Mouse (Mus musculus): ENCODE data around the gene Supt6. TPM values are rescaled to one million over a fixed set of nuclear protein-coding genes. Genes with fewer than 3 reads are reported as not detected.

The Supt6 gene
- polyA plus RNA-seq, 1 experiment = 17.4 TPM

DNA sequence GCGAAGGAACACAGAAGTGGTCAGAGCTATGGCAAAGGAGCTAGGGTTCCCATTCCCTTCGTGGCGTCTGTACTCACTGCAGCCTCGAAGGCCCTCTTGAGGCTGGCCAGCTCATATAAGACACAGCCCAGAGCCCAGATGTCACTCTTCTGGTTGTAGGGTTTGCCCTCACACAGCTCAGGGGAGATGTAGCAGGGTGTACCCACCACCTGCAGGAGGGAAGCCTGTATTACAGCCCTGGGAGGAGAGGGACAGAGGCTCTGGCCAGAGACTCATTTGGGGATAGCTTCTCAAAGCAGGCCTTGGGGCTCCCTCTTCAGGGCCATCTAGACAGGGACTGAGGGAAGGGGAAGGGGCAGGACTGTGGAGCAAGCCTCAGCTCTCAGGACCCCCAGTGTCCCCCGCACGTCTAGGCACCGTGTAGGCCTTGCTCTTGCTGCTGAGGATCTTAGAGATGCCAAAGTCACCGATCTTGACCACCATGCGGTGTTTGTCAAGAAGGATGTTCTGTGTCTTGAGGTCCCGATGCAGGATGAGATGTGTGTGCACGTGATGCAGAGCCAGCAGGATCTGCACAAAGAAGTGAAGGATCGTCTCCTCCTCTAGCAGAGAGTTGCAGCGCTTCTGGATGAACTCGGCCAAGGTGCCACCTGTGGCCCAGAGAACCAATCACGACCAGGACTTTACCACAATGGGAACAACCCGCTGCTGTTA lies 73.6 kb downstream of the Supt6 start:
- WGBS = 78% methylated on average over 16 of the region's 16 CpGs
- no peak for DNase-seq (ENCODE audit: low read depth, low spot score)

DNA sequence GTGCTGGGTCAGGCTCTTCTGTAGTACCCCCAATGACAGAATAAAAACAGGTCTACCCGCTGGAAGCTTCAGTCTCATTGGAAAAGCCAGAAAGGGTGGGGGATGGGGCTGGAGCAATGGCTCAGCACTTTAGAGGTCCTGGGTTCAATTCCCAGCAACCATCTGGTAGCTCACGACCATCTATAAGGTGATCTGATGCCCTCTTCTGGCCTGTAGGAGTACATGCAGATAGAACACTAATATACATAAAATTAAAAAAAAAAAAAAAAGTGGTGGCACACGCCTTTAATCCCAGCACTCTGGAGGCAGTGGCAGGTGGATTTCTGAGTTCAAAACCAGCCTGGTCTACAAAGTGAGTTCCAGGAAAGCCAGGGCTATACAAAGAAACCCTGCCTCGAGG lies 74.5 kb downstream of the Supt6 start:
- WGBS = 57% methylated on average over 4 of the region's 4 CpGs
- DNase-seq (ENCODE audit: low read depth, low spot score) = no peak

DNA sequence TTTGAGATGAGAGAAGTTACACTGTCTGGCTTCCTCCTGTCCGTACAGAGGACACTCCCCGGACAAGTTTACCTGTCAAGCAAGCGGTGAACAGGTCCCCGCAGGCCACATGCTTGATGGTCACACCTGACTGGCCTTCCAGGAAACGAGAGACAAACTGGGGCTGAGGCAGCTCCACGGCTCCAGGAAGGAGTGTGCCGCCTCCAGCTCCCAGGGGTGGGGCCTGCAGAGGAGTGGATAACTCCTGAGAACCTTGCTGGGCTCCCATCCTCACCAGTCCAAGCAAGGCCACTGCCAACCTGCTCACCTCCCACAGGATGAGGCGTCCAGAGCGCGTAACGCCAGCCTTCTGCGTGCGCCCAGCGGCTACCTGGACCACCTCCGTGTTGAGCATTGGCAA lies 75.5 kb downstream of the Supt6 start:
- DNase-seq (ENCODE audit: low read depth, low spot score) = no peak
- 62% methylated on average over 15 of the region's 15 CpGs for WGBS

DNA sequence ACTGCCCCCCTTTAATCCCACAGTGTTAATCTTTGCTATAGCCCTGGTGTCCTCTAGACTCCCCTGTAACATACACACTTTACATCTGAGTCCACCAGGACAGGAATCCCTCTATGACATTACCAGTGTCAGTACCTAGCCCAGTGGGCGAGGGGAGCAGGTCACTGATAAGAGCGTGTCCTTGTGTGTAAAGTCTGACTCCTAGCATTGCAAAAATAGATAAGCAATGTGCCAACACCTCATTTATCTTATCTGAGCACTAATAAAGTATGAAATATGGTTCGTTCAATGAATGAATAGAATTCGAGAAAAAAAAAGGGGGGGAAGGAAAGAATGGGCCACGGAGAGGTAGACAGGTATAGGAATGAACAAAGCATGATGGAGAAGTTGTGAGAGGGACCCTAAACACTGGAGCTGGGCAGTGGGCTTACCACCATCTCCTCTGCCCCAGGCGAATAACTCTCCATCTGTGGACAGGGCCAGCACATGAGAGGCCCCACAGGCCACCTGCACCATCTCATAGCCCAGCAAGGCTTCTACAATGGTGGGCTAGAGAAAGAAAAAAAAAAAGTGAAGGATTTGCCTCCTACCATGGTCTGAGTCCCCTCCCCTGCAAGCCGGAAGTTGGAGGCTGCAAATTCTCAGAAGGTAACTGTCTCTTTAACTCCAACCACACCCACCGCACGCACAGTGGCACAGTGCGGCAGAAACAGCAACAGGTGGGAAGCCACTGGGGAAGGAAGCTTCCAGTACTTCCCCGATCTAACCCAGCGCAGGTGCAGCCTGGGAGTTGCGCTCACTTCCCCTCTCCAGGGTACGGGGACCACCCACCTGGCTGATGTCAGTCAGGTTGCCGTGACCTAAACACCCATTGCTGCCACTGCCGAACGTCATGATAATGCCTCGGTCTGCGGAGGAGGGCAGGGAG lies 77.0 kb downstream of the Supt6 start:
- DNase-seq (ENCODE audit: low read depth, low spot score) = no peak
- WGBS = 25% methylated on average over 19 of the region's 19 CpGs

DNA sequence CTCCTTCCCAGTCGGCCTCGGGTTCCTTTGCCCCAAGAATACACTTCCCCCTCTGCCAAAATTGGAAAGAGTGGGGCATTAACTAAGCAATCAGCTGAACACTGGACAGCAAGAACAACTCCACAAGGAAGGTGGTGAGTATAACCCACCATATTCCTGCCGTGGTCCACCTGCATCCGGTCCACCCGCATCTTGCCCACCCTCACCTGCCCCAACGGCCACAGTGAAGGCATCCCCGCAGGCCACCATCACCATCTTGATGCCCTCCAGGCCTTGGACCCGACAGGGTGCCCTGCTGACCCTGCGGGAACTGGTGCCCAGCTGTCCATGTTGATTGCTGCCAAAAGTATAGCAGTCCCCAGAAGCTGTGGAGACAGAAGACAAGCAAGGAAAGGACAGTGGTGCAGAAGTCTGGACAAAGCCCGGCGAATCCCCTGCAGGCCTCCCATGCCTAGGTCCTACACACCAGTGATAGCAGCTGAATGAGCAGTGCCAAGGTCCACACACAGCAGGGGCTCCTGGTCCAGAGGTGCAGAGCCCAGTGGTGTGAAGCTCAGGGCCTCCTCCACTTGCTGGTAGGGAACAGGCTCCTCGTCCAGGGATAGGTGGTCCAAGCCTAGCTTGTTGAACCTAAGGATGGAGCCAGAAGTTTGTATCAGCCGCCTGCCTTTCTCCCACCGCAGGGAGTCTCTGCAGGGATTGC lies 78.4 kb downstream of the Supt6 start:
- WGBS = 88% methylated on average over 14 of the region's 14 CpGs
- DNase-seq (ENCODE audit: low read depth, low spot score) = no peak

DNA sequence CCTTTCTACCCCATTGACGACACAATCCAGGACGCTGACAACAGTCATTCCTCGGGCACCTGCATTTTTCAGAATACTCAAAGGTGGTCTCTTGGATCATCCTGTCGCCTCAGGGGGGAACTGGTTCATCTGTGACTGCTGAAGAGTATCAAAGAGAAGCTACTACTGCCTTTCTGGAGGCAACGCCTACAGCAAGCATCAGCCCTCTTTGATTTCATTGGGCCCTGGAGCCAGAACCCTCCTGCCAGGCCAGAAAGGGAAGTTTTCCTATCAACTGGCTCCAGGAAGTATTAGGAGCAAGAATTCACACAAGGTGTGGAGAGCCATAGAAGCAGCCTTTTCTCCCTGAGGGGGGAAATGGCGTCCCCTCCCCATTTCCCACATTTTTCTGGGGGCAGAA lies 79.1 kb downstream of the Supt6 start:
- DNase-seq (ENCODE audit: low read depth, low spot score) = no peak
- 55% methylated on average over 6 of the region's 6 CpGs for WGBS

DNA sequence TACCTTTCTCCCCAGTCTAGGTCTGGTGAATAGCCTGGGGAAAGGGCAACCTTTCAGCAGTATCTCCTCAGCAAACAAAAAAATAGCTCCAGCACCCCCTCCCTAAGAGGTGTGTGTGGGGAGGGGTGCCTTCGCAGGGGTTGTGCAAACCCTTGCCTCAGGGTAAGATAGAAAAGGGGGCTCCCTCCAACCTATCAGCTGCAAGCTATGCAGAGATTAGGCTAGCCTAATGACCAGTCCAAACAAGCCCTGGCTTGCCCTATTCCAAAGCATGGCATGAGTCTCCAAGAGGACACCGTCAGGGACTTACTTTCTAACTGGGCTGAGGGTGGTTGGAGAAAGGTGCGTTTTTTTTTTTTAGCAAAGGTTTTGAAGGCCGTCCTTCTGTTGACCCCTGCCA lies 79.6 kb downstream of the Supt6 start:
- 44% methylated on average over 4 of the region's 4 CpGs for WGBS
- no peak for DNase-seq (ENCODE audit: low read depth, low spot score)

DNA sequence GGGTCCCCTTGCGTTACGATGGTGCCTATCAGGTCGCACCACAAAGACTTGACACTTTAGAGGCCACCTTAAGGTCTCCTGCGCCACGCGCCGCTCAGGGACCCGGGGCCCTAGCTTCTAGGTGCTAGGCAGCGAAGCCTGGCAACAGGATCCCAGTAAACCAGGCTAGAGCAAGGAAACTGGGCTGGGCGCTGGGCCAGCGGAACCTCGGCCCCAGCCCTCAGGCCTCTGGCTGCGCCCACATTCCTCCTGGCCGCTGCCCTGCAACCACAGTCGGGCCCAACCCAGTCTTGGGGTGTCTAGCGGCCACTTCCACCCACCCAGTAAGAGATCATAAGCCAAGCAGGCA lies 80.1 kb downstream of the Supt6 start:
- DNase-seq (ENCODE audit: low read depth, low spot score) = no peak
- WGBS = 1% methylated on average over 16 of the region's 16 CpGs

DNA sequence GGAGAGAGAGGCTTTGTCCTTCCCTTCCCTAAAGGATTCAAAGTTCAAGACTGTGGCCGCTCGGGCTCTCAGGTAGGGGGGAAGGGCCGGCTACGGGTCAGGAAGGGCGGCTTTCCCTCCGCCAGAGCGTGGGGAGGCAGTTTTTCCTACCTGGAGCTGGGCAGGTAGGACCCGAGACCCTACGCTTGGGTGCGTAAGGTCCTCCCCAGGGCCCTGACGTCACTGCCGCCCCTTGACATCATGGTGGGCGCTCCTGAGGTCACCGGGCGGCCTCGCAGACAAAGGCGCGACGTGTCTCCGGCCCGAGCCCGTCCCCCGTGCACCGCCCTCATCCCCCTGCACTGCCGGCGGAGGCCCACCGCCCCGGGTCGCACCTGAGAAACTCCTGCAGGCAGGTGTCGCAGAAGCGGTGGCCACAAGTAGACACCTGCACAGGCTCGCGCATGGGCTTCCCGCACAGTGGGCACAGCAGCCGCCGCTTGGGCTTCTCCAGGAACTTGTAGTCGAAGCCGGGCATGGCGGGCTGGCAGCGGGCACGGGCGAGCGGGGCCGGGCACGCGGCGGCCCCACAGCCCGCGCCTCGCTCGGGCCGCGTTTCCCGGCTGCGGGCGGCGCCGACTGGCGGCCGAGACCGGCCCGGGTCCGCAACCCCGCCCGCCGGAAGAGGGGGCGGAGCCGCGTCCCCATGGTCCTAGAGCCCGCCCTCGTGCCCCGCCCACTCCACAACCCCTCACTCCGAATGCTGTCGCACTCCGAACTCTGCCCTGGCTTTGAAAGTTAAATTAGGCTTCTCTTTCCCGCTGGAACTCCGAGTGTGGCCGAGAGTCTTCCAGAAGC lies 80.6 kb downstream of the Supt6 start, which contains the start of gene Traf4:
Gene Traf4, minus strand, starts transcription at position 666 of the 837 bp plus-strand sequence.
- DNase-seq (ENCODE audit: low read depth, low spot score) = no peak

DNA sequence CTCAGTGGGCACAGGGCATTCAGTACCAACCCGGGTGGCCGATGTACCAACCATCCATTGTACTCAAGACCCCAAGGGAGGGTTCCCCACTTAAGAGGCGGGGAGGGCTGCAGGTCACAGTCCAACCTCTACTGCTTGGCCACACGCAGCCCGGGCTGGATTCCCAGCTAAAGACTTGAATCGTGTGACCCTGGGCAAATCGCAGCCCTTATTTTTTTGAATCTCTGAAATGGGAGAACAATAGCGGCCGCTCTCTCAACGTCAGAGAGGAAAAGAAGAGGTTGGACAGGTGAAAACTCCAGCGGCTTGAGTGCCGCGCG lies 81.2 kb downstream of the Supt6 start:
- no peak for DNase-seq (ENCODE audit: low read depth, low spot score)
- WGBS = 2% methylated on average over 14 of the region's 14 CpGs

More for the DNA sequence above, 80.6 kb downstream of the Supt6 start, which contains the start of gene Traf4:
- WGBS = under 1% methylated on average over 78 of the region's 78 CpGs

DNA sequence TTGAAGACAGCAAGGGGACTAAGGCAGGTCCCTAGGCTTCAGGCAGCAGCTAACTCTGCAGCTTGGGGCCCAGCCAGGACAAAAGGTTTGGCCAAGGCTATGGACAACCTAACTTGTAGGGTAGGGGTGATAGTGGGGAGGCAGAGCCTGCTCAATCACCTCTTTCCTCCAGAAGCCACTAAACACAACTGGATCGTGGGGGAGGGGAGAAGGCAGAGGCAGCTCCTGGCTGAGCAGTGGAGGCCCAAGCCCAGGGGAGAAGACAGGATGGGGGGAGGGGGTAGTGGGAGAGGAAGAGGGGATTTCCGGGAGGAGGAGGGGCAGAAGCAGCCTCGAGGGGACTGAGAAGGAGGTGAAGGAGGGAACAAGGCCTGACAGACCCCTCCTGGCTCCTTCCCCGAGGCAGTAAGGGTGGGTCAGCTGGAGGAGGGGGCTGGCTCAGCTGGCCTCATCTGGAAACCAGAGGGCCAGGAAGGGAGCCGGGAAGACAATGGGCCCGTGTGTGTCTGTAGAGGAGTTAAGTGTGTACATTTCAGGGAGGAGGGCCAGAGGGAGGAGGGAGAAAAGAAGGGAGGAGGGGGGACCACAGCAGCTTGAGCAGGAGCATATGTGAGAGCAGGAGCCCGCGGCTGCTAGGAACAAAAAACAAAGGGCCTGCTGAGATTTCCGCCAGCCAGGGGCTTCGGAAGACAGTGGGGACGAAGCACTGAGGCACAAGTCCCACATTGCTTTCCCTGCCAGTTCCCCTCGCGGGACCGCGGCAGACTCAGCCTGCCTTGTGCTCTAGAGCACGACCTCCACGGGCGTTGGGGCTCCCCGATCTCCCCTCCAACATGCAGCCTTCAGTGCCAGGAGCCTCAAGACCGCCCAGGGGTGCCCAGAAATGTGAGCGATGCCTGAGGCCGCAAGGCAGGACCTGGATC lies 81.8 kb downstream of the Supt6 start:
- WGBS = 1% methylated on average over 22 of the region's 22 CpGs
- no peak for DNase-seq (ENCODE audit: low read depth, low spot score)

DNA sequence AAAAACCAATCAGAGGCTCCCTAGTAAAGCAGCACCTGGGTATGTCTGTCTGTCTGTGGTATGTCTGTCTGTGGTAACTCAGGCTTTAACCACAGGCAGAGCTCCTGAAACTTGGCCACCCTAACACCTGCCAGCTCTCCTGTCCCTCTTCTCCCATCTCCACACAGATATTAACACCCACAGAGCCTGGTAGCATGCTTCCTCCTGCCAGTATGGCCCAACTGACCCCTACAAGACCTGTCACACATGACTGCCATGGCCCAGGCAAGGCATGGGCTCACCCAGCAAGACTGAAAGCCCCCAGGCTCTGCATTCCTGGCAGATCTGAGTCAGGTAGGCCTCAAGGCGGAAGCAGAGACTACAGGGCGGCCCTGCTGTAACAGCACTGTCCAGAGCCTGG lies 82.7 kb downstream of the Supt6 start:
- 74% methylated on average over 2 of the region's 2 CpGs for WGBS
- no peak for DNase-seq (ENCODE audit: low read depth, low spot score)

DNA sequence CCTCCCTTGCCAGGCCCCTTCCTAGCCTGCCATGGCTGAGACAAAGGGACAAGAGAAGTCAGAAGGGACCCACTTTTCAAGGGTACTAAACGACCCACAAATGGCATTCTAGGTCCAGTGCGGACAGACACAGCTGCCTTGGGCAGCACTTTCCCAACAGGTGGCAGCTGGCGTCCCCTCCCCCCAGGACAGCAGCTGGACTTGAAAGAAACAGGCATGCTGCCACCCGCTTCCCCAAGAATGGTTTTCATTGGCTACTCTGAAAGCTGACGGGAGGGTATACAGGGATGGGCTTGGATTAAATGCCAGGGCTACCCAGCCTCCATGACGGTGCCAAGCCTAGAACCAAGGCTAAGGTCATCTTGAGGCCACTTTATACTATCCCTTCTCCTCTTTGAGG lies 83.3 kb downstream of the Supt6 start:
- WGBS = 17% methylated on average over 6 of the region's 6 CpGs
- DNase-seq (ENCODE audit: low read depth, low spot score) = no peak

DNA sequence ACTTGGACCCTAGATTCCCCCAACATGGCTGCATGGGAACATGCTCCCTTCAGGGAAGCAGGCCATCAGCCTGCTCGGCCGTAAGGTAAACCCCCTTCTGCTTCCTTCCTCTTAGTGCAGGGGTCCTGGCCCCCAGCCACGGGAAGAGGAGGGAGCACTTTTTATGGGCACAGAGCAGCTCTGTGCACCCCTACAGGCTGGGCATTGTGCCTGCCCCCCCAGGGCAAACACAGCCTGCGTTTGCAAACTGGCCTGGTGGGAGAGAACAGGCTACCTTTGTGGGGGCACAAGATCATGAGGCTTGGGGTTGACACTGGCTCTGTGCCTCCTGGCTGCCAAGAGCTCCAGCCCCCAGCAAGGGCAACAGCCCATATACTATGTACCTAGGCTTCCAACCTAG lies 83.8 kb downstream of the Supt6 start:
- no peak for DNase-seq (ENCODE audit: low read depth, low spot score)
- WGBS = 27% methylated on average over 4 of the region's 4 CpGs

DNA sequence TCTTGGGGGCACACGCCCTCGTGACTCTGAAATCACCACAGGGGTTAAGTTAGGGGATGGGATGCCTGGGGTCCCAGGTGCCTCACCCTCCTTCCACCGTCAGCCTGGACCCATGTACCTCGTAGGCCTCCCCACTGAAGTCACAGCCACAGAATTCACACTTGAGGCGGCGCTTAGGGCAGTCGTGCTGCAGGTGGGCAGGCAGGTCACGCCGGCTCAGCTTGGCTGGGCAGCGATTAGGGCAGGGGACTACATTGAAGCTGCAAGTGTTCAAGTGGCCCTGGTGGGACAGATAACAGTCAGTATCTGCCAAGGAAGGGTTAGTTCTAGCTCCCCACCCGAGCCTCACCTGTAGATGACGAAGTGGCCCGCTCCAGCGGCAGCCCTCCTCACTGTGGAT lies 84.6 kb downstream of the Supt6 start:
- no peak for DNase-seq (ENCODE audit: low read depth, low spot score)
- 87% methylated on average over 14 of the region's 14 CpGs for WGBS

DNA sequence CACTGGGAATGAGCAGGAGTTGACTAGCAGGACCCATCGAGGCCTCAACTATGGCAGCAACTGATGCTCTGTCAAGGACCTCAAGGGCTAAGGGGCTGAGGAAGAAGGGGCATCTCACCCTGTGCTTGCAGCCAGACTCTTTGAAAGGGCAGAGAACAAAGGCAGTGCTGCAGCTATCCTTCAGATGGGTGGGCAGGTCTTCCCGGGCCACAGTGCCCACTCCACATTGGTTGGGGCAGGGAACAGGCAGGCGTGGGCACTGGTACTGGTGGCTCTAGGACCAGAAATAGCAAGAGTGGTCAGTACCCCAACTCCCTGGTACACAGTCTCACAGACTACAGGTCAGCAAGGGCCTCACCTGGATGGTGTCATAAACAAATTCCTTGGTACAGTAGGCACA lies 85.1 kb downstream of the Supt6 start:
- WGBS = 83% methylated on average over 3 of the region's 3 CpGs
- no peak for DNase-seq (ENCODE audit: low read depth, low spot score)

DNA sequence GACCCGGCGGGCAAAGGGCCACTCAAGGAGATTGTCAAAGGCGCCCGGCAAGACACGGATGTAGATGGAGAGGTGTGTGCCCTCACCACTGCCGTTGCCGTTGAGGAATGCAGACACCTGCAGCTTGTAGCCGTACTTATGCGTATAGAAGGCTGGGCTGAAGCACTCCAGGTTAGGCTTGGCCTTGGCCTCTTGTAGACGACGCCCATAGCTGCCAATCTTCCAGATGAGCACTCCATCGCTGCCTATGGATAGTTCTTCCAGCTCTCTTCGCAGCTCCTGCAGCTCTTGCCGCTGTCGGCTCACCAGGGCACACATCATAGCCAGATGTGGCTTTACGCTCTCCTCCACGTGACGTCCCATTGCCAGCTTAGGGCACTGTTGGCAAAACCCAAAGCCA lies 85.6 kb downstream of the Supt6 start:
- DNase-seq (ENCODE audit: low read depth, low spot score) = no peak
- 77% methylated on average over 18 of the region's 18 CpGs for WGBS

DNA sequence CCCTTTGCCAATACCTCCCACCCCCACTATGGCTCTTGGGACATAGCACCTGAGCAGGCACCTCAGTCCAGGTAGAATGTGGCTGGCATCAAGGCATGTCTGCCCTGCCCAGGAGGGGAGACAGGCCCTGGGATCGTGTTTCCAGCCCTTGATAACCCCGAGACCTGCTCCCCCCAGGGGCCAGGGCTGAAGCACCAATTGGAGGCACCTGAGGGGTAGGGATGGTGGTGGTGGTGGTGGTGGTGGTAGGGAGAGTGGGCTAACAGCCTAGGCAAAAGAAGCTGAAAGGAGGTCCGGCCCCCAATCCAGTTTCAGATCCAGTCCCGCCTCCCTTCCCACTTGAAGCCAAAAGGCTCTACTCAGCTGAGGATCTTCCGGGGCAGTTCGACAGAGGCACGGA lies 86.2 kb downstream of the Supt6 start:
- DNase-seq (ENCODE audit: low read depth, low spot score) = no peak
- WGBS = 70% methylated on average over 7 of the region's 7 CpGs

DNA sequence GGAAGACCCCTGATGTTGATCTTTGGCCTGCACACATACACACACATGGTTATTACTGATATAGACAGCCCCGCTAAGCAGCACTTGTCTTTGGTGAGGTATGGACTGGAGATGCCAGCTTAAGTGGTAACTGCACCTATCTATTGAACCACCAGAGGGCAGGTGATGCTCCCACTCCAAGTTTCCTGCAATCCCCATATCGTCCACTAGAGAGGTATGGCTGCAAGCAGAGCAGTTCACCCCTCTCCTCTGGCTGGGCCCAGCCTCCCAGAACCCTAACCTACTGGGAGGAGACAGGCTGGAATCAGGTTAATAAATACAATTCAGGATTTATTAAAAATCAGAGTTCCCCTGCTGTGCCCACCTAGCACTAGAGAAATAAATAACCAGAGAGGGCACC lies 86.7 kb downstream of the Supt6 start:
- 10% methylated on average over 2 of the region's 2 CpGs for WGBS
- no peak for DNase-seq (ENCODE audit: low read depth, low spot score)
